ENCODE assay signal across 9 mouse cellular contexts in the genomic region with DNA sequence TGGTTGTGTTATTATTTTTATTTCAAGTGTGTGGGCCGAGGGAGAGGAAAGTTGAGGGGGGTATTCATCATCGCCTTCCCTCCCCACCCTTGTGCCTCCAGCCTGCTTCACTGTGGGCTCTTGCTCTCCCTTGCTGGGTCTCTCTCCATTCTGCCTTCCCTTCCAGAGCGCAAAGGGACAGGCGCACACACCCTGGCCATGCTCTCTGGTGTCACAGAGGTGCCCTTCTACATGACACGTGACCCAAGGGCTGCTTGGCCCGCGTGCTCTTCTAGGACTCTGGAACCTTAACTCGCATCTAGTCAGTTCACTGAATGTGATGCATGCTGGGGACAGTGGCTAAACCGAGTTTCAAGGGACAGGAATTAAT. TPM values are rescaled to one million over a fixed set of nuclear protein-coding genes. Genes with fewer than 3 reads are reported as not detected.
DNase-seq lines count a peak whose midpoint lies in the region; ATAC-seq and TF ChIP-seq lines count a peak whose summit lies in the region.
"Had no signal": no experiment of that assay in that cellular context is flagged by ENCODE, and none has a peak within 500 bp of the region (broad histone marks: within the 10 kb centered on the region; RNA-seq: fewer than 3 reads in every experiment).

No protein-coding gene starts in this region.

- no peaks in the 10 kb centered on the region for H3K36me3 ChIP-seq in heart, embryonic 12.5 days
- no peaks in the 10 kb centered on the region for H3K36me3 ChIP-seq in heart, adult 2 months (ENCODE audit: control insufficient read depth, insufficient read depth, low read length)
- H3K36me3 ChIP-seq in ES-E14 (ENCODE audit: control insufficient read depth, insufficient read depth, low read length, poor library complexity, severe bottlenecking) = no peaks in the 10 kb centered on the region
- H3K36me3 ChIP-seq in forebrain, embryonic 16.5 days (ENCODE audit: control insufficient read depth, insufficient read depth) = no peaks in the 10 kb centered on the region
- H3K36me3 ChIP-seq in midbrain, embryonic 12.5 days = no peaks in the 10 kb centered on the region

- TF ChIP-seq CTCF in heart, adult 2 months (IDR thresholded peaks at IDR 0.05) = no peak

- 7% methylated on average over 9 of the region's 9 CpGs for WGBS in heart, embryonic 12.5 days
- 8% methylated on average over 9 of the region's 9 CpGs for WGBS in heart, adult 2 months
- 6% methylated on average over 9 of the region's 9 CpGs for WGBS in forebrain, embryonic 16.5 days
- WGBS in midbrain, embryonic 12.5 days = 4% methylated on average over 9 of the region's 9 CpGs

- no peak overlapping the region for H3K27ac ChIP-seq in heart, embryonic 12.5 days (ENCODE audit: poor library complexity, severe bottlenecking)
- H3K27ac ChIP-seq in heart, adult 2 months = no peak overlapping the region
- no peak overlapping the region for H3K27ac ChIP-seq in ES-E14 (ENCODE audit: insufficient read depth, low read depth, low read length, poor library complexity, severe bottlenecking)
- H3K27ac ChIP-seq in forebrain, embryonic 16.5 days (ENCODE audit: low read length) = no peak overlapping the region
- no peak overlapping the region for H3K27ac ChIP-seq in midbrain, embryonic 12.5 days (replicated peaks)

- peaks cover 50% of the 10 kb centered on the region for H3K27me3 ChIP-seq in heart, embryonic 12.5 days (replicated peaks)
- peaks cover 2% of the 10 kb centered on the region; the same call in 1 of the 2 replicates for H3K27me3 ChIP-seq in heart, adult 2 months (ENCODE audit: control insufficient read depth, insufficient read depth, low read length)
- H3K27me3 ChIP-seq in forebrain, embryonic 16.5 days (replicated peaks; ENCODE audit: control insufficient read depth, insufficient read depth, low read length) = 0 out of 2 replicates have a peak, but pooled peaks cover 7% of the 10 kb centered on the region
- peaks cover 29% of the 10 kb centered on the region for H3K27me3 ChIP-seq in midbrain, embryonic 12.5 days

- H3K4me3 ChIP-seq in heart, embryonic 12.5 days = peak overlapping the region; percentile 77
- no peak overlapping the region; the same call in 1 of the 2 replicates for H3K4me3 ChIP-seq in heart, adult 2 months
- H3K4me3 ChIP-seq in ES-E14 (ENCODE audit: insufficient read depth in 1 of 2, low read depth in 1 of 2, low read length in 2 of 2, poor library complexity in 1 of 2, severe bottlenecking in 1 of 2) = peak overlapping the region; percentile 65 to 72; a peak in 3 of 4 replicates
- peak overlapping the region; percentile 67 for H3K4me3 ChIP-seq in forebrain, embryonic 16.5 days (replicated peaks; ENCODE audit: low read length)
- peak overlapping the region; percentile 82 for H3K4me3 ChIP-seq in midbrain, embryonic 12.5 days
- H3K4me3 ChIP-seq: erythroblast, embryonic 14.5 days had no signal

- in situ Hi-C loops in ES-E14 (cut with MboI; ENCODE audit: low sequenced_read_pairs in 2 of 2, unreplicated experiment in 2 of 2) = no loop called here

- intact Hi-C loops in heart, adult 2 months (cut with DNase I) = no loop called here

- no peaks in the 10 kb centered on the region for H3K79me2 ChIP-seq in heart, adult 2 months (replicated peaks; ENCODE audit: control insufficient read depth, insufficient read depth, low read length)

- TF ChIP-seq EP300 in heart, adult 2 months (IDR thresholded peaks at IDR 0.05; ENCODE audit: insufficient read depth, low read depth, low read length) = no peak

- TF ChIP-seq POLR2A in heart, adult 2 months (IDR thresholded peaks at IDR 0.05; ENCODE audit: insufficient read depth, low read depth, low read length) = no peak

- no peaks in the 10 kb centered on the region for H3K9me3 ChIP-seq in heart, embryonic 12.5 days (replicated peaks)
- H3K9me3 ChIP-seq in ES-E14 (ENCODE audit: control insufficient read depth, insufficient read depth, low read depth, low read length) = no peaks in the 10 kb centered on the region
- no peaks in the 10 kb centered on the region; the same call in 1 of the 2 replicates for H3K9me3 ChIP-seq in forebrain, embryonic 16.5 days (ENCODE audit: control insufficient read depth, low read length)
- H3K9me3 ChIP-seq in midbrain, embryonic 12.5 days = no peaks in the 10 kb centered on the region

- H3K9ac ChIP-seq in heart, embryonic 12.5 days = peak overlapping the region; percentile 79; the same call in 1 of the 2 replicates
- H3K9ac ChIP-seq in heart, adult 2 months (ENCODE audit: low read depth, low read length) = no peak overlapping the region
- H3K9ac ChIP-seq in ES-E14 (ENCODE audit: insufficient read depth, low read depth, low read length, poor library complexity, severe bottlenecking) = no peak overlapping the region
- H3K9ac ChIP-seq in forebrain, embryonic 16.5 days (replicated peaks; ENCODE audit: low read depth, low read length) = peak overlapping the region; percentile 72; the same call in 1 of the 2 replicates
- H3K9ac ChIP-seq in midbrain, embryonic 12.5 days (replicated peaks) = peak overlapping the region; percentile 78

- no peak for DNase-seq in heart, adult 2 months
- DNase-seq in ES-E14 (ENCODE audit: low read depth, low spot score) = peak; percentile 16
- no peak for DNase-seq in adrenal gland, adult 2 months
- no peak for DNase-seq in adrenal gland, adult 8-10 months

- 0 out of 2 replicates have a peak, but pooled peaks have one; percentile 33 for ATAC-seq in heart, embryonic 12.5 days (ENCODE audit: insufficient number of reproducible peaks, low FRiP score)
- peak; percentile 43 for ATAC-seq in forebrain, embryonic 16.5 days
- ATAC-seq in midbrain, embryonic 12.5 days (ENCODE audit: low FRiP score, low read depth) = peak; percentile 67
- ATAC-seq in erythroid progenitor cell, adult 5-6 weeks (replicated peaks; ENCODE audit: low FRiP score, poor library complexity, severe bottlenecking) = no peak

- peaks cover 5% of the 10 kb centered on the region; the same call in 1 of the 2 replicates for H3K4me1 ChIP-seq in heart, embryonic 12.5 days (replicated peaks)
- H3K4me1 ChIP-seq in heart, adult 2 months (ENCODE audit: control insufficient read depth, insufficient read depth, low read length) = no peaks in the 10 kb centered on the region
- H3K4me1 ChIP-seq in ES-E14 (ENCODE audit: control insufficient read depth in 2 of 2, insufficient read depth in 2 of 2, low read length in 2 of 2, poor library complexity in 1 of 2) = 0 out of 4 replicates have a peak, but pooled peaks cover 0 to 2% of the 10 kb centered on the region in 2 experiments
- H3K4me1 ChIP-seq in forebrain, embryonic 16.5 days (replicated peaks; ENCODE audit: control insufficient read depth, insufficient read depth, low read length) = peaks cover 14% of the 10 kb centered on the region
- peaks cover 16% of the 10 kb centered on the region; the same call in 1 of the 2 replicates for H3K4me1 ChIP-seq in midbrain, embryonic 12.5 days

- H3K4me2 ChIP-seq in heart, embryonic 12.5 days = peak overlapping the region; percentile 100
- H3K4me2 ChIP-seq in forebrain, embryonic 16.5 days (ENCODE audit: low read length) = peak overlapping the region; percentile 95
- H3K4me2 ChIP-seq in midbrain, embryonic 12.5 days (replicated peaks) = peak overlapping the region; percentile 99

TF ChIP-seq in ES-E14, 5 proteins besides CTCF, POLR2A, EP300 and RAD21:
- no peak for TF ChIP-seq CHD2 (IDR thresholded peaks at IDR 0.05; ENCODE audit: low read depth, low read length)
- TF ChIP-seq ZC3H11A (IDR thresholded peaks at IDR 0.05; ENCODE audit: borderline replicate concordance, low read depth, low read length) = no peak
- TF ChIP-seq HCFC1 (IDR thresholded peaks at IDR 0.05; ENCODE audit: borderline replicate concordance, insufficient read depth, low read length) = no peak
- TF ChIP-seq MAFK (IDR thresholded peaks at IDR 0.05; ENCODE audit: insufficient read depth, low read depth, low read length) = no peak
- no peak for TF ChIP-seq ZNF384 (IDR thresholded peaks at IDR 0.05; ENCODE audit: low read depth, low read length)

RNA-seq across cellular contexts. Expression of a gene that starts 0.3 kb away (rescaled TPM):
- 0.34 and 0.60 TPM in 2 replicates for polyA plus RNA-seq in heart, embryonic 12.5 days (2016; fragmentation: Nextera tagmentation; extraction: Ambion mirVana)
- total RNA-seq in heart, adult 2 months (2021) = under 1 TPM; 0.26 to 0.52 TPM
- polyA plus RNA-seq in heart, adult 2 months (2012; rRNA removed) = 0.04 and 0.12 TPM in 2 replicates
- 0.53 and 1.8 TPM in 2 replicates for total RNA-seq in ES-E14 (2012; rRNA removed)
- polyA plus RNA-seq in forebrain, embryonic 16.5 days (2015; fragmentation: Nextera tagmentation; extraction: Ambion mirVana) = 0.90 and 1.3 TPM in 2 replicates
- 2.1 and 4.5 TPM in 2 replicates for polyA plus RNA-seq in midbrain, embryonic 12.5 days (2016; fragmentation: Nextera tagmentation; extraction: Ambion mirVana)
- not detected in 2 replicates for total RNA-seq in erythroid progenitor cell, adult 5-6 weeks (2015; ENCODE audit: low replicate concordance)
- not detected in 2 replicates for total RNA-seq in erythroid progenitor cell, adult 5-6 weeks (2017; ENCODE audit: low replicate concordance)
- 1 to 10 TPM; 2.9 to 4.3 TPM for total RNA-seq in adrenal gland, adult 2 months (2021)
- 0.33 and 0.54 TPM in 2 replicates for polyA plus RNA-seq in adrenal gland, adult 2 months (2012; rRNA removed)
- 1 to 10 TPM; 4.9 to 8.1 (median 6.9) TPM for total RNA-seq in adrenal gland, adult 8-10 months (2022)
- polyA plus RNA-seq: erythroblast, embryonic 14.5 days had no signal

Comparison
In these comparisons a context has a peak if more than half of its experiments do, and no peak if none do; other contexts are left out.
1. H3K9ac ChIP-seq: peak in heart, embryonic 12.5 days (single experiment), forebrain, embryonic 16.5 days (single experiment) and midbrain, embryonic 12.5 days (single experiment); none in heart, adult 2 months (single experiment) and ES-E14 (single experiment).
2. Peak in every context shown above with its lines, with median percentiles within 50 percentile points of each other: H3K4me2 ChIP-seq.